8 mouse cellular contexts compared by ENCODE assay signal in the genomic region with DNA sequence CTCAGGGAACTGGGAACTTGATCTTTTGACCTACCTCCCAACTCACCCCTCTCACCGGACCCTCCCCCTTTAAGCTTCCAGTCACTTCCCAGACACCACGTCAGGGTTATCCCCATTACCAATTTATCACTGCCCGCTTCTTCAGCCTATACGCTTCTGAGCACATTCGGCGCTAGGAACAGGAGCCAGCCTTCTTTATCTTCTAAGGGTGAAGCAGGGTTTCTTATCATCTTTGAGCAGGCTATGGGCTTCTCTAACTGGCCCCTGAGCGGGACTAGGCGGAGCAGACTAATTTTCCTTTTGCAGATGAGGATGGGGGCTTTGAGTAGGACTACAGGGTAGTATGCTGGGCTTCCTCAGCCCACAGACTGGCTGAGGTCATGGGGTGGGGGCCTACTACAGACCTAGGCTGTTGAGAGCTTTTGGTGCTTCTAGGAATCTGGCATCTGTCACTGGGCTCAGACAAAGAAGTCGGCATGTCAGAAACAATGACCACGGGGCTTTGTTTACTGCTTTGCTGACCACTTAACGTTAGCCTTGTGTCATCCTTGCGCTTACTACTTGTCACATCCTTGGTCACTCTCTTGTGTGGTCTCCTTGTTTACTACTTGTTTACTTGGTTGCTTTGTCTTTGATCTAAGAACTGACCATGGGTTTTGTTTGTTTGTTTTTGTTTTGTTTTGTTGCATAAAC. TPM values are rescaled to one million over a fixed set of nuclear protein-coding genes. Genes with fewer than 3 reads are reported as not detected.
A peak's percentile ranks its signal among the peaks of the same experiment; 100 is the strongest.
DNase-seq lines count a peak whose midpoint lies in the region; ATAC-seq and TF ChIP-seq lines count a peak whose summit lies in the region.

A gene (minus strand): TSS at position 169 of the 693 bp plus-strand sequence.

- no peak for TF ChIP-seq POLR2A in olfactory bulb, adult 2 months (IDR thresholded peaks at IDR 0.05; ENCODE audit: insufficient read depth, low read depth, low read length)

- DNase-seq in adrenal gland, postnatal 4 days (ENCODE audit: low spot score in 2 of 2): no peak
- DNase-seq in adrenal gland, adult 8-10 months: no peak
- no peak for DNase-seq in lung, postnatal 0 days (ENCODE audit: low spot score)
- no peak for DNase-seq in lung, postnatal 25 days (ENCODE audit: low spot score)
- DNase-seq in limb, embryonic 10.5 days (ENCODE audit: low spot score): no peak
- no peak for DNase-seq in layer of hippocampus, postnatal 36 days
- DNase-seq in ovary, postnatal 14 days (ENCODE audit: low spot score): no peak

- H3K9me3 ChIP-seq in lung, postnatal 0 days (ENCODE audit: low read length): no peaks in the 10 kb centered on the region
- no peaks in the 10 kb centered on the region for H3K9me3 ChIP-seq in limb, embryonic 10.5 days (replicated peaks)

- peak within 1 kb of the TSS; percentile 40 for H3K4me3 ChIP-seq in lung, postnatal 0 days (ENCODE audit: low read depth, low read length)
- H3K4me3 ChIP-seq in limb, embryonic 10.5 days: peak within 1 kb of the TSS; percentile 22
- no peak within 1 kb of the TSS for H3K4me3 ChIP-seq in olfactory bulb, adult 2 months (ENCODE audit: insufficient read depth, low read depth, low read length)

- ATAC-seq in lung, postnatal 0 days: peak; percentile 17

- H3K4me2 ChIP-seq in lung, postnatal 0 days (replicated peaks; ENCODE audit: low read depth, low read length): peak within 1 kb of the TSS; percentile 60

- peaks cover 14% of the 10 kb centered on the region; the same call in 1 of the 2 replicates for H3K4me1 ChIP-seq in lung, postnatal 0 days (ENCODE audit: insufficient read depth, low read depth, low read length)
- H3K4me1 ChIP-seq in limb, embryonic 10.5 days: peaks cover 29% of the 10 kb centered on the region
- 0 out of 2 replicates have a peak, but pooled peaks cover 5% of the 10 kb centered on the region for H3K4me1 ChIP-seq in olfactory bulb, adult 2 months (ENCODE audit: control insufficient read depth, insufficient read depth, low read length)

- TF ChIP-seq CTCF in lung, postnatal 0 days (IDR thresholded peaks at IDR 0.05): no peak
- no peak for TF ChIP-seq CTCF in olfactory bulb, adult 2 months (IDR thresholded peaks at IDR 0.05; ENCODE audit: insufficient read depth, low read depth, low read length)

- peak within 1 kb of the TSS; percentile 48 for H3K9ac ChIP-seq in lung, postnatal 0 days (replicated peaks; ENCODE audit: low read depth)

- H3K27me3 ChIP-seq in lung, postnatal 0 days (replicated peaks; ENCODE audit: insufficient read depth, low read length): no peaks in the 10 kb centered on the region
- no peaks in the 10 kb centered on the region for H3K27me3 ChIP-seq in limb, embryonic 10.5 days (ENCODE audit: low read depth, poor library complexity, severe bottlenecking)

- WGBS in lung, postnatal 0 days: 29% methylated on average over 12 of the region's 12 CpGs
- 37% methylated on average over 12 of the region's 12 CpGs for WGBS in limb, embryonic 10.5 days
- 73% methylated on average over 12 of the region's 12 CpGs for WGBS in olfactory bulb, adult 2 months

- TF ChIP-seq EP300 in lung, postnatal 0 days (IDR thresholded peaks at IDR 0.05): no peak

- H3K36me3 ChIP-seq in lung, postnatal 0 days (ENCODE audit: insufficient read depth, low read length): 0 out of 2 replicates have a peak, but pooled peaks cover 4% of the 10 kb centered on the region
- H3K36me3 ChIP-seq in limb, embryonic 10.5 days: no peaks in the 10 kb centered on the region

- H3K27ac ChIP-seq in lung, postnatal 0 days (ENCODE audit: low read length): peak within 1 kb of the TSS; percentile 85
- H3K27ac ChIP-seq in limb, embryonic 10.5 days: peak within 1 kb of the TSS; percentile 87
- H3K27ac ChIP-seq in olfactory bulb, adult 2 months (ENCODE audit: insufficient read depth, low read depth, low read length): peak within 1 kb of the TSS; percentile 45; the same call in 1 of the 2 replicates

RNA-seq across cellular contexts. Expression of the gene that starts here (rescaled TPM):
- 10 to 100 TPM; 10.6 to 13.2 TPM for total RNA-seq in adrenal gland, postnatal 4 days (2021)
- total RNA-seq in adrenal gland, adult 8-10 months (2022): 10 to 100 TPM in 1 of 4 experiments, 1 to 10 TPM in 3; 6.9 to 14.7 (median 8.7) TPM
- polyA plus RNA-seq in lung, postnatal 0 days (2015; fragmentation: Nextera tagmentation; extraction: Ambion mirVana): 1.5 and 2.1 TPM in 2 replicates
- polyA plus RNA-seq in limb, embryonic 10.5 days (2016; fragmentation: Nextera tagmentation; extraction: Ambion mirVana): 0.55 and 2.4 TPM in 2 replicates
- polyA plus RNA-seq in olfactory bulb, adult 2 months (2012; ENCODE audit: insufficient read depth, insufficient read length, low replicate concordance, missing spikeins): not detected in 2 replicates
- total RNA-seq in layer of hippocampus, postnatal 36 days (2021): 1 to 10 TPM in 1 of 2 experiments, under 1 TPM in 1; 0.60 to 1.1 TPM
